Mouse (Mus musculus): Measurements from ENCODE around the gene Aarsd1. TPM values are rescaled to one million over a fixed set of nuclear protein-coding genes. Genes with fewer than 3 reads are reported as not detected.

Aarsd1 gene
- polyA plus RNA-seq, 1 experiment from 2014 or later, result 91.1 TPM

GRCm38 (mm10) chr11:101374421-101374938 lies 42.9 kb downstream of the Aarsd1 start:
- 73% methylated on average over 7 of the region's 7 CpGs for WGBS
- Histone ChIP-seq H3K36me3 (ENCODE audit: control insufficient read depth, insufficient read depth, low read length) (no peaks in the 10 kb centered on the region), H3K27me3 (ENCODE audit: control insufficient read depth, insufficient read depth, low read length) (no peaks in the 10 kb centered on the region), H3K9ac (ENCODE audit: low read length) (no peak overlapping the region), H3K4me3 (ENCODE audit: low read depth, low read length) (no peak overlapping the region), H3K4me1 (ENCODE audit: control insufficient read depth, insufficient read depth, low read length) (no peaks in the 10 kb centered on the region), H3K4me2 (no peak overlapping the region), H3K9me3 (ENCODE audit: control insufficient read depth, low read length) (no peaks in the 10 kb centered on the region), H3K27ac (ENCODE audit: low read depth, low read length) (no peak overlapping the region)
- ATAC-seq (ENCODE audit: low FRiP score) (no peak), DNase-seq (ENCODE audit: low spot score, missing footprints) (no peak)

- Histone ChIP-seq H3K27ac (ENCODE audit: low read depth, low read length) (no peak overlapping the region), H3K4me2 (no peak overlapping the region), H3K4me1 (ENCODE audit: control insufficient read depth, insufficient read depth, low read length) (no peaks in the 10 kb centered on the region), H3K4me3 (ENCODE audit: low read depth, low read length) (no peak overlapping the region), H3K9me3 (ENCODE audit: control insufficient read depth, low read length) (no peaks in the 10 kb centered on the region), H3K9ac (ENCODE audit: low read length) (no peak overlapping the region), H3K36me3 (ENCODE audit: control insufficient read depth, insufficient read depth, low read length) (no peaks in the 10 kb centered on the region), H3K27me3 (ENCODE audit: control insufficient read depth, insufficient read depth, low read length) (no peaks in the 10 kb centered on the region)
- DNase-seq (ENCODE audit: low spot score, missing footprints) (no peak), ATAC-seq (ENCODE audit: low FRiP score) (no peak)
- WGBS, result 83% methylated on average over 5 of the region's 5 CpGs
These were observed 47.3 kb downstream of the Aarsd1 start for GRCm38 (mm10) chr11:101370141-101370540.

GRCm38 (mm10) chr11:101367326-101367935 lies 50.0 kb downstream of the Aarsd1 start, which contains the start of gene G6pc:
Gene G6pc, plus strand, starts transcription at chr11:101367561.
- Histone ChIP-seq H3K9me3 (ENCODE audit: control insufficient read depth, low read length) (no peaks in the 10 kb centered on the region), H3K27ac (ENCODE audit: low read depth, low read length) (no peak within 1 kb of the TSS), H3K4me1 (ENCODE audit: control insufficient read depth, insufficient read depth, low read length) (no peaks in the 10 kb centered on the region), H3K27me3 (ENCODE audit: control insufficient read depth, insufficient read depth, low read length) (no peaks in the 10 kb centered on the region), H3K4me2 (no peak within 1 kb of the TSS), H3K36me3 (ENCODE audit: control insufficient read depth, insufficient read depth, low read length) (no peaks in the 10 kb centered on the region), H3K4me3 (ENCODE audit: low read depth, low read length) (no peak within 1 kb of the TSS), H3K9ac (ENCODE audit: low read length) (no peak within 1 kb of the TSS)
- WGBS, result 90% methylated on average over 8 of the region's 8 CpGs
- ATAC-seq (ENCODE audit: low FRiP score), result no peak
- no peak for DNase-seq (ENCODE audit: low spot score, missing footprints)

GRCm38 (mm10) chr11:101364531-101364931 lies 52.9 kb downstream of the Aarsd1 start:
- Histone ChIP-seq H3K27ac (ENCODE audit: low read depth, low read length) (no peak overlapping the region), H3K4me1 (ENCODE audit: control insufficient read depth, insufficient read depth, low read length) (no peaks in the 10 kb centered on the region), H3K9ac (ENCODE audit: low read length) (no peak overlapping the region), H3K4me2 (no peak overlapping the region), H3K27me3 (ENCODE audit: control insufficient read depth, insufficient read depth, low read length) (no peaks in the 10 kb centered on the region), H3K36me3 (ENCODE audit: control insufficient read depth, insufficient read depth, low read length) (no peaks in the 10 kb centered on the region), H3K4me3 (ENCODE audit: low read depth, low read length) (no peak overlapping the region), H3K9me3 (ENCODE audit: control insufficient read depth, low read length) (no peaks in the 10 kb centered on the region)
- DNase-seq (ENCODE audit: low spot score, missing footprints) (no peak), ATAC-seq (ENCODE audit: low FRiP score) (no peak)
- 84% methylated on average over 5 of the region's 5 CpGs for WGBS

- Histone ChIP-seq H3K4me1 (ENCODE audit: control insufficient read depth, insufficient read depth, low read length) (no peaks in the 10 kb centered on the region), H3K27ac (ENCODE audit: low read depth, low read length) (no peak overlapping the region), H3K4me2 (no peak overlapping the region), H3K9me3 (ENCODE audit: control insufficient read depth, low read length) (no peaks in the 10 kb centered on the region), H3K36me3 (ENCODE audit: control insufficient read depth, insufficient read depth, low read length) (no peaks in the 10 kb centered on the region), H3K9ac (ENCODE audit: low read length) (no peak overlapping the region), H3K27me3 (ENCODE audit: control insufficient read depth, insufficient read depth, low read length) (no peaks in the 10 kb centered on the region), H3K4me3 (ENCODE audit: low read depth, low read length) (no peak overlapping the region)
- DNase-seq (ENCODE audit: low spot score, missing footprints) (no peak), ATAC-seq (ENCODE audit: low FRiP score) (no peak)
- WGBS, result 69% methylated on average over 3 of the region's 3 CpGs
These were observed 56.7 kb downstream of the Aarsd1 start for GRCm38 (mm10) chr11:101360651-101361113.

- H3K4me2 ChIP-seq, result no peak overlapping the region
- no peak overlapping the region for H3K27ac ChIP-seq (ENCODE audit: low read depth, low read length)
- ATAC-seq (ENCODE audit: low FRiP score) (no peak), DNase-seq (ENCODE audit: low spot score, missing footprints) (no peak)
- no peak overlapping the region for H3K4me3 ChIP-seq (ENCODE audit: low read depth, low read length)
- H3K36me3 ChIP-seq (ENCODE audit: control insufficient read depth, insufficient read depth, low read length), result no peaks in the 10 kb centered on the region
- no peaks in the 10 kb centered on the region for H3K27me3 ChIP-seq (ENCODE audit: control insufficient read depth, insufficient read depth, low read length)
- H3K4me1 ChIP-seq (ENCODE audit: control insufficient read depth, insufficient read depth, low read length), result no peaks in the 10 kb centered on the region
- H3K9me3 ChIP-seq (ENCODE audit: control insufficient read depth, low read length), result no peaks in the 10 kb centered on the region
- no peak overlapping the region for H3K9ac ChIP-seq (ENCODE audit: low read length)
- 79% methylated on average over 9 of the region's 9 CpGs for WGBS
These were observed 57.6 kb downstream of the Aarsd1 start for GRCm38 (mm10) chr11:101359776-101360175.

- no peak overlapping the region for H3K27ac ChIP-seq (ENCODE audit: low read depth, low read length)
- H3K9me3 ChIP-seq (ENCODE audit: control insufficient read depth, low read length), result no peaks in the 10 kb centered on the region
- H3K4me2 ChIP-seq, result no peak overlapping the region
- 75% methylated on average over 3 of the region's 3 CpGs for WGBS
- no peaks in the 10 kb centered on the region for H3K4me1 ChIP-seq (ENCODE audit: control insufficient read depth, insufficient read depth, low read length)
- H3K36me3 ChIP-seq (ENCODE audit: control insufficient read depth, insufficient read depth, low read length), result no peaks in the 10 kb centered on the region
- H3K27me3 ChIP-seq (ENCODE audit: control insufficient read depth, insufficient read depth, low read length), result no peaks in the 10 kb centered on the region
- DNase-seq (ENCODE audit: low spot score, missing footprints) (no peak), ATAC-seq (ENCODE audit: low FRiP score) (no peak)
- no peak overlapping the region for H3K4me3 ChIP-seq (ENCODE audit: low read depth, low read length)
- H3K9ac ChIP-seq (ENCODE audit: low read length), result no peak overlapping the region
These were observed 59.8 kb downstream of the Aarsd1 start for GRCm38 (mm10) chr11:101357505-101358182.

Small RNA genes lying within 50 kb of the gene (microRNA-seq; reads per million reads assigned to microRNA genes)
- gene Mir6929, result not detected

Other genes starting within 250 kb of the Aarsd1 start
- gene Cntnap1, start 247.1 kb downstream of the Aarsd1 start, polyA plus RNA-seq (2014; fragmentation: Nextera tagmentation; extraction: Ambion mirVana), result 0.30 and 0.32 TPM in 2 replicates
- gene Plekhh3, start 246.3 kb downstream of the Aarsd1 start, polyA plus RNA-seq (2014; fragmentation: Nextera tagmentation; extraction: Ambion mirVana), result 5.8 and 7.2 TPM in 2 replicates
- gene Ccr10, start 242.2 kb downstream of the Aarsd1 start, polyA plus RNA-seq (2014; fragmentation: Nextera tagmentation; extraction: Ambion mirVana), result not detected in 2 replicates
- 10.4 and 10.6 TPM in 2 replicates for gene Ezh1, start 191.2 kb downstream of the Aarsd1 start, polyA plus RNA-seq (2014; fragmentation: Nextera tagmentation; extraction: Ambion mirVana)
- gene Ramp2, start 171.6 kb downstream of the Aarsd1 start, polyA plus RNA-seq (2014; fragmentation: Nextera tagmentation; extraction: Ambion mirVana), result 65.6 and 73.4 TPM in 2 replicates
- 122 and 130 TPM in 2 replicates for gene Vps25, start 163.9 kb downstream of the Aarsd1 start, polyA plus RNA-seq (2014; fragmentation: Nextera tagmentation; extraction: Ambion mirVana)
- 4.8 and 5.2 TPM in 2 replicates for gene Wnk4, start 157.0 kb downstream of the Aarsd1 start, polyA plus RNA-seq (2014; fragmentation: Nextera tagmentation; extraction: Ambion mirVana)
- 1.4 and 1.7 TPM in 2 replicates for gene Cntd1, start 138.6 kb downstream of the Aarsd1 start, polyA plus RNA-seq (2014; fragmentation: Nextera tagmentation; extraction: Ambion mirVana)
- gene Coa3, start 138.5 kb downstream of the Aarsd1 start, polyA plus RNA-seq (2014; fragmentation: Nextera tagmentation; extraction: Ambion mirVana), result 213 and 220 TPM in 2 replicates
- 163 and 179 TPM in 2 replicates for gene Becn1, start 115.3 kb downstream of the Aarsd1 start, polyA plus RNA-seq (2014; fragmentation: Nextera tagmentation; extraction: Ambion mirVana)
- gene Psme3, start 101.4 kb downstream of the Aarsd1 start, polyA plus RNA-seq (2014; fragmentation: Nextera tagmentation; extraction: Ambion mirVana), result 146 and 154 TPM in 2 replicates
- 1.3 and 1.4 TPM in 2 replicates for gene Aoc2, start 92.6 kb downstream of the Aarsd1 start, polyA plus RNA-seq (2014; fragmentation: Nextera tagmentation; extraction: Ambion mirVana)
- not detected in 2 replicates for gene Aoc3, start 87.0 kb downstream of the Aarsd1 start, polyA plus RNA-seq (2014; fragmentation: Nextera tagmentation; extraction: Ambion mirVana)
- not detected in 2 replicates for gene G6pc, start 50.1 kb downstream of the Aarsd1 start, polyA plus RNA-seq (2014; fragmentation: Nextera tagmentation; extraction: Ambion mirVana)
- gene Gm27029, start 7.2 kb upstream of the Aarsd1 start, polyA plus RNA-seq (2014; fragmentation: Nextera tagmentation; extraction: Ambion mirVana), result 7.6 and 9.9 TPM in 2 replicates
- 12.6 and 15.0 TPM in 2 replicates for gene Rundc1, start 7.5 kb upstream of the Aarsd1 start, polyA plus RNA-seq (2014; fragmentation: Nextera tagmentation; extraction: Ambion mirVana)
- 1.7 and 2.4 TPM in 2 replicates for gene Ptges3l, start 7.7 kb upstream of the Aarsd1 start, polyA plus RNA-seq (2014; fragmentation: Nextera tagmentation; extraction: Ambion mirVana)
- 385 and 399 TPM in 2 replicates for gene Rpl27, start 24.7 kb upstream of the Aarsd1 start, polyA plus RNA-seq (2014; fragmentation: Nextera tagmentation; extraction: Ambion mirVana)
- gene Ifi35, start 30.8 kb upstream of the Aarsd1 start, polyA plus RNA-seq (2014; fragmentation: Nextera tagmentation; extraction: Ambion mirVana), result 2.7 and 4.1 TPM in 2 replicates
- 35.5 and 37.5 TPM in 2 replicates for gene Rnd2, start 47.4 kb upstream of the Aarsd1 start, polyA plus RNA-seq (2014; fragmentation: Nextera tagmentation; extraction: Ambion mirVana)
- gene Vat1, start 48.6 kb upstream of the Aarsd1 start, polyA plus RNA-seq (2014; fragmentation: Nextera tagmentation; extraction: Ambion mirVana), result 43.5 and 47.6 TPM in 2 replicates
- gene Brca1, start 134.3 kb upstream of the Aarsd1 start, polyA plus RNA-seq (2014; fragmentation: Nextera tagmentation; extraction: Ambion mirVana), result 24.5 and 24.8 TPM in 2 replicates
- gene Nbr1, start 134.5 kb upstream of the Aarsd1 start, polyA plus RNA-seq (2014; fragmentation: Nextera tagmentation; extraction: Ambion mirVana), result 91.0 and 93.8 TPM in 2 replicates
- 2.6 and 2.7 TPM in 2 replicates for gene Tmem106a, start 164.6 kb upstream of the Aarsd1 start, polyA plus RNA-seq (2014; fragmentation: Nextera tagmentation; extraction: Ambion mirVana)
- not detected in 2 replicates for gene Gm11634, start 181.6 kb upstream of the Aarsd1 start, polyA plus RNA-seq (2014; fragmentation: Nextera tagmentation; extraction: Ambion mirVana)
- gene Rdm1, start 209.6 kb upstream of the Aarsd1 start, polyA plus RNA-seq (2014; fragmentation: Nextera tagmentation; extraction: Ambion mirVana), result 44.0 and 44.8 TPM in 2 replicates
- gene Arl4d, start 247.9 kb upstream of the Aarsd1 start, polyA plus RNA-seq (2014; fragmentation: Nextera tagmentation; extraction: Ambion mirVana), result 3.9 and 4.4 TPM in 2 replicates

All from midbrain, embryonic 11.5 days (tissue).